Mouse (Mus musculus) left cerebral cortex, postnatal 14 days (tissue): ENCODE measurements around the gene Cdc42ep3. TPM values are rescaled to one million over a fixed set of nuclear protein-coding genes. Genes with fewer than 3 reads are reported as not detected.

ENCODE experiments used
- DNase-seq, 2 experiments: peaks; one replicate each; pipeline ENCODE4 v3.0.0; 2021 to 2022; ENCODE audit warnings: low spot score in 2 of 2, mixed read lengths in 1 of 2
- intact Hi-C: fragments of 180-260 bp; cut with DNase I; formaldehyde crosslinking; loops from one replicate; pipeline ENCODE4 v1.15.1; 2025
- long read RNA-seq, 2 experiments: library from polyadenylated mRNA; stranded (forward); transcript quantifications; one replicate each; pipeline ENCODE4 v2.0.0; 2021
- total RNA-seq, 2 experiments: library from RNA; stranded (reverse); gene quantifications; 2 replicates each; pipeline ENCODE4 v1.2.3; 2021

The Cdc42ep3 gene
- total RNA-seq, result 10 to 100 TPM; 21.3 to 22.7 TPM
- long read RNA-seq, experiment 1, transcript Cdc42ep3-201 (2 exons, 2,265 nt), result major isoform, 31 of 33 reads
- long read RNA-seq, experiment 1, partial matches to known transcripts, result 1 of 33 reads
- long read RNA-seq, experiment 1, other reads (novel, unspliced or antisense), result 1 of 33 reads
- long read RNA-seq, experiment 2, transcript Cdc42ep3-201 (2 exons, 2,265 nt), result major isoform, 26 of 27 reads
- long read RNA-seq, experiment 2, partial matches to known transcripts, result 0 of 27 reads
- long read RNA-seq, experiment 2, other reads (novel, unspliced or antisense), result 1 of 27 reads

GRCm38 (mm10) chr17:79354444-79355270 is at the start of gene Cdc42ep3:
Gene Cdc42ep3 (minus strand): TSS chr17:79355091.
- intact Hi-C loops, result loop anchor here (5.0 to 10.0 kb wide), 4 partner anchors 70 to 240 kb away; no protein-coding TSS in a partner anchor
- peak; percentile 66 for DNase-seq

GRCm38 (mm10) chr17:79400356-79400755 is 45.5 kb upstream of the Cdc42ep3 start:
- intact Hi-C loops, result no loop called here
- DNase-seq, result no peak

- intact Hi-C loops, result no loop called here
- no peak for DNase-seq
These were observed 43.5 kb upstream of the Cdc42ep3 start for GRCm38 (mm10) chr17:79398416-79398815.

- intact Hi-C loops, result no loop called here
- no peak for DNase-seq
These were observed 39.9 kb upstream of the Cdc42ep3 start for GRCm38 (mm10) chr17:79394799-79395198.

GRCm38 (mm10) chr17:79393886-79394285 is 39.0 kb upstream of the Cdc42ep3 start:
- DNase-seq, result no peak
- intact Hi-C loops, result no loop called here

GRCm38 (mm10) chr17:79387465-79388066 is 32.7 kb upstream of the Cdc42ep3 start:
- DNase-seq, result no peak
- intact Hi-C loops, result no loop called here

GRCm38 (mm10) chr17:79381485-79381884 is 26.6 kb upstream of the Cdc42ep3 start:
- intact Hi-C loops, result no loop called here

GRCm38 (mm10) chr17:79379191-79379590 is 24.3 kb upstream of the Cdc42ep3 start:
- no peak for DNase-seq
- intact Hi-C loops, result no loop called here

More at GRCm38 (mm10) chr17:79381485-79381884, 26.6 kb upstream of the Cdc42ep3 start:
- DNase-seq, result no peak

GRCm38 (mm10) chr17:79376434-79377210 is 21.7 kb upstream of the Cdc42ep3 start:
- DNase-seq, result no peak
- intact Hi-C loops, result no loop called here

- intact Hi-C loops, result no loop called here
- DNase-seq, result no peak
These were observed 18.1 kb upstream of the Cdc42ep3 start for GRCm38 (mm10) chr17:79372973-79373372.

GRCm38 (mm10) chr17:79364749-79365450 is 10.0 kb upstream of the Cdc42ep3 start:
- intact Hi-C loops, result no loop called here
- DNase-seq, result no peak

- DNase-seq, result no peak
- intact Hi-C loops, result loop anchor here (5.0 to 10.0 kb wide), 3 partner anchors 71 to 241 kb away; no protein-coding TSS in a partner anchor
These were observed 1.2 kb upstream of the Cdc42ep3 start for GRCm38 (mm10) chr17:79356071-79356601.

- intact Hi-C loops, result loop anchor here (5.0 to 10.0 kb wide), 3 partner anchors 71 to 241 kb away; no protein-coding TSS in a partner anchor
- DNase-seq, result peak; percentile 75 to 82
These were observed 540 bp upstream of the Cdc42ep3 start for GRCm38 (mm10) chr17:79355271-79355991.

GRCm38 (mm10) chr17:79354174-79354443 is 782 bp downstream of the Cdc42ep3 start:
- intact Hi-C loops, result loop anchor here (5.0 to 10.0 kb wide), 3 partner anchors 69 to 239 kb away; no protein-coding TSS in a partner anchor
- DNase-seq, result no peak

- intact Hi-C loops, result loop anchor here (5.0 to 10.0 kb wide), 3 partner anchors 69 to 239 kb away; no protein-coding TSS in a partner anchor
- DNase-seq, result no peak
These were observed 1.3 kb downstream of the Cdc42ep3 start for GRCm38 (mm10) chr17:79353446-79354173.

GRCm38 (mm10) chr17:79350751-79351191 is 4.1 kb downstream of the Cdc42ep3 start:
- no peak for DNase-seq
- intact Hi-C loops, result loop anchor here (5.0 to 10.0 kb wide), 3 partner anchors 66 to 236 kb away; no protein-coding TSS in a partner anchor

GRCm38 (mm10) chr17:79349371-79349770 is 5.5 kb downstream of the Cdc42ep3 start:
- no peak for DNase-seq
- intact Hi-C loops, result no loop called here
